Mouse (Mus musculus) large intestine, adult 2 months (tissue): ENCODE measurements around the gene Rack1. TPM values are rescaled to one million over a fixed set of nuclear protein-coding genes. Genes with fewer than 3 reads are reported as not detected.
"Not testable (repeated sequence)": the region's sequence is repeated elsewhere in the genome, so short reads cannot be mapped to it uniquely, and the experiment has no call there.

Source experiments
- DNase-seq: peaks from one replicate; pipeline ENCODE4 v3.0.0-alpha.2; 2012; ENCODE audit warnings: low read depth, low spot score
- WGBS: fragments of 180-500 bp; shearing (Covaris S2); methylation state at CpG from one replicate; pipeline ENCODE4 v1.1.7; 2018; 5-methylcytosine and 5-hydroxymethylcytosine counted together
- polyA plus RNA-seq: library from polyadenylated mRNA; depleted of rRNA; stranded (reverse); fragments of >200 nt; gene quantifications from 2 replicates; pipeline ENCODE4 v1.2.3, GENCODE M21; 2012

The Rack1 gene
- polyA plus RNA-seq, 1 experiment = 2,324 TPM

- not testable (repeated sequence) for DNase-seq
- 87% methylated on average over 9 of the region's 9 CpGs for WGBS
Measured at GRCm38 (mm10) chr11:48791894-48792293, 8.2 kb upstream of the Rack1 start.

GRCm38 (mm10) chr11:48793184-48793583 is 6.9 kb upstream of the Rack1 start:
- DNase-seq = no peak
- WGBS = 95% methylated on average over 3 of the region's 3 CpGs

GRCm38 (mm10) chr11:48795221-48795620 is 4.9 kb upstream of the Rack1 start:
- 95% methylated on average over 7 of the region's 7 CpGs for WGBS
- no peak for DNase-seq

- no peak for DNase-seq
- 86% methylated on average over 4 of the region's 4 CpGs for WGBS
Measured at GRCm38 (mm10) chr11:48796290-48796689, 3.8 kb upstream of the Rack1 start.

GRCm38 (mm10) chr11:48797287-48797686 is 2.8 kb upstream of the Rack1 start:
- no peak for DNase-seq
- 81% methylated on average over 5 of the region's 5 CpGs for WGBS

- no peak for DNase-seq
- WGBS = 81% methylated on average over 7 of the region's 7 CpGs
Measured at GRCm38 (mm10) chr11:48798308-48798707, 1.8 kb upstream of the Rack1 start.

- 1% methylated on average over 18 of the region's 18 CpGs for WGBS
Measured at GRCm38 (mm10) chr11:48798984-48799920, 880 bp upstream of the Rack1 start.

GRCm38 (mm10) chr11:48801831-48802772 is 2.0 kb downstream of the Rack1 start:
- DNase-seq = no peak
- 32% methylated on average over 17 of the region's 17 CpGs for WGBS

More at GRCm38 (mm10) chr11:48798984-48799920, 880 bp upstream of the Rack1 start:
- DNase-seq = no peak

GRCm38 (mm10) chr11:48803988-48804387 is 3.9 kb downstream of the Rack1 start:
- 93% methylated on average over 2 of the region's 2 CpGs for WGBS
- DNase-seq = no peak

- 69% methylated on average over 2 of the region's 2 CpGs for WGBS
Measured at GRCm38 (mm10) chr11:48804922-48805321, 4.8 kb downstream of the Rack1 start.

GRCm38 (mm10) chr11:48806856-48807562 is 6.9 kb downstream of the Rack1 start:
- WGBS = 64% methylated on average over 21 of the region's 21 CpGs

More at GRCm38 (mm10) chr11:48804922-48805321, 4.8 kb downstream of the Rack1 start:
- DNase-seq = no peak

GRCm38 (mm10) chr11:48807563-48808303 is 7.6 kb downstream of the Rack1 start:
- 60% methylated on average over 14 of the region's 14 CpGs for WGBS
- no peak for DNase-seq

More at GRCm38 (mm10) chr11:48806856-48807562, 6.9 kb downstream of the Rack1 start:
- no peak for DNase-seq

GRCm38 (mm10) chr11:48808304-48808646 is 8.1 kb downstream of the Rack1 start:
- DNase-seq = no peak

GRCm38 (mm10) chr11:48808737-48809433 is 8.8 kb downstream of the Rack1 start:
- 67% methylated on average over 16 of the region's 16 CpGs for WGBS
- DNase-seq = no peak

- WGBS = 43% methylated on average over 4 of the region's 4 CpGs
- DNase-seq = no peak
Measured at GRCm38 (mm10) chr11:48809434-48809830, 9.3 kb downstream of the Rack1 start.

- DNase-seq = no peak
- 31% methylated on average over 2 of the region's 2 CpGs for WGBS
Measured at GRCm38 (mm10) chr11:48810142-48810541, 10.0 kb downstream of the Rack1 start.

GRCm38 (mm10) chr11:48813782-48814181 is 13.7 kb downstream of the Rack1 start:
- DNase-seq = no peak

- 43% methylated on average over 16 of the region's 16 CpGs for WGBS
- DNase-seq = no peak
Measured at GRCm38 (mm10) chr11:48815851-48816250, 15.7 kb downstream of the Rack1 start.
